Mouse (Mus musculus) right cerebral cortex, postnatal 14 days (tissue): ENCODE results near the gene Sptlc2.
"Not testable (repeated sequence)": the region's sequence is repeated elsewhere in the genome, so short reads cannot be mapped to it uniquely, and the experiment has no call there.

Source experiments
- DNase-seq: peaks from one replicate; pipeline ENCODE4 v3.0.0; 2022

The Sptlc2 gene

GRCm38 (mm10) chr12:87328025-87328424 is 60.1 kb downstream of the Sptlc2 start:
- no peak for DNase-seq

GRCm38 (mm10) chr12:87327610-87328009 is 60.5 kb downstream of the Sptlc2 start:
- no peak for DNase-seq

- DNase-seq, result no peak
Measured at GRCm38 (mm10) chr12:87325452-87325851, 62.7 kb downstream of the Sptlc2 start.

GRCm38 (mm10) chr12:87319229-87319628 is 68.9 kb downstream of the Sptlc2 start:
- no peak for DNase-seq

GRCm38 (mm10) chr12:87317951-87318350 is 70.2 kb downstream of the Sptlc2 start:
- DNase-seq, result no peak

- no peak for DNase-seq
Measured at GRCm38 (mm10) chr12:87313098-87313497, 75.1 kb downstream of the Sptlc2 start.

GRCm38 (mm10) chr12:87306584-87306844 is 81.6 kb downstream of the Sptlc2 start:
- not testable (repeated sequence) for DNase-seq

GRCm38 (mm10) chr12:87305767-87306583 is 82.2 kb downstream of the Sptlc2 start:
- DNase-seq, result no peak

- DNase-seq, result no peak
Measured at GRCm38 (mm10) chr12:87301189-87301588, 87.0 kb downstream of the Sptlc2 start.

- no peak for DNase-seq
Measured at GRCm38 (mm10) chr12:87300441-87300690, 87.8 kb downstream of the Sptlc2 start.

GRCm38 (mm10) chr12:87299657-87300440 is 88.3 kb downstream of the Sptlc2 start, which contains the start of gene Ism2:
Gene Ism2, minus strand, starts transcription at chr12:87299705.
- peak; percentile 19 for DNase-seq

- DNase-seq, result peak; percentile 29
Measured at GRCm38 (mm10) chr12:87299037-87299656, 89.0 kb downstream of the Sptlc2 start.

- DNase-seq, result no peak
Measured at GRCm38 (mm10) chr12:87293934-87294333, 94.2 kb downstream of the Sptlc2 start.

GRCm38 (mm10) chr12:87289100-87289499 is 99.1 kb downstream of the Sptlc2 start:
- no peak for DNase-seq

- DNase-seq, result no peak
Measured at GRCm38 (mm10) chr12:87284726-87285125, 103.4 kb downstream of the Sptlc2 start.

GRCm38 (mm10) chr12:87284268-87284667 is 103.9 kb downstream of the Sptlc2 start:
- DNase-seq, result no peak

GRCm38 (mm10) chr12:87283706-87284105 is 104.4 kb downstream of the Sptlc2 start:
- DNase-seq, result no peak

GRCm38 (mm10) chr12:87282743-87283142 is 105.4 kb downstream of the Sptlc2 start:
- no peak for DNase-seq

- no peak for DNase-seq
Measured at GRCm38 (mm10) chr12:87281766-87282165, 106.4 kb downstream of the Sptlc2 start.

GRCm38 (mm10) chr12:87279879-87280278 is 108.3 kb downstream of the Sptlc2 start:
- no peak for DNase-seq

GRCm38 (mm10) chr12:87279350-87279749 is 108.8 kb downstream of the Sptlc2 start:
- DNase-seq, result no peak

GRCm38 (mm10) chr12:87278118-87278730 is 109.9 kb downstream of the Sptlc2 start:
- no peak for DNase-seq

- not testable (repeated sequence) for DNase-seq
Measured at GRCm38 (mm10) chr12:87277251-87277650, 110.9 kb downstream of the Sptlc2 start.
